Mouse (Mus musculus) regulatory T cell (primary cell): ENCODE measurements around the gene Ccrl2.

ENCODE experiments used
- in situ Hi-C: fragments of 300-600 bp; cut with MboI, MseI; formaldehyde crosslinking; loops from one replicate; pipeline ENCODE4 v1.15.1; 2025; ENCODE audit warnings: high pct_unique_total_duplicates

The Ccrl2 gene

GRCm38 (mm10) chr9:111056798-111057543 is at the start of gene Ccrl2:
Ccrl2 (minus strand) TSS chr9:111057519.
- in situ Hi-C loops, result no loop called here

DNA sequence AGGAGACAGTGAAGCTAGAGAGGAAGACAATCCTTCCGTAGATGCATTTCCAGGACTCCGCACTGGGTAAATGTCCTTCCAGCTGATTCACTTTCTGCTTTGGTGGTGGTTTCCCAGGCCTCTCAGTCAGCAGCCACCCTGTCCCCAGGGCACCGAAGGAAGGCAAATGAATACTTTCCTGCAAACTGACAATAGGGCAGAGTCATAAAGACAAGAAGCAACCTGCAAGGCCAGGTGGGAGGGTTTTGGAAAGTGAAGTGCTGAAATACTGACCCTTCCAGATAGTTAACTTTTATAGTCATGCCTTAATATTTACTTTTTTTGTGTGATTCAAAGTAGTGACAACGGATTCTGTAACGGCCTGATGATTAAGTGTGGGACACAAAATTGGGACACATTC is 46.6 kb upstream of the Ccrl2 start:
- in situ Hi-C loops, result no loop called here

GRCm38 (mm10) chr9:111103293-111103692 is 46.0 kb upstream of the Ccrl2 start:
- in situ Hi-C loops, result no loop called here

- in situ Hi-C loops, result no loop called here
Measured at GRCm38 (mm10) chr9:111100406-111100805, 43.1 kb upstream of the Ccrl2 start.

DNA sequence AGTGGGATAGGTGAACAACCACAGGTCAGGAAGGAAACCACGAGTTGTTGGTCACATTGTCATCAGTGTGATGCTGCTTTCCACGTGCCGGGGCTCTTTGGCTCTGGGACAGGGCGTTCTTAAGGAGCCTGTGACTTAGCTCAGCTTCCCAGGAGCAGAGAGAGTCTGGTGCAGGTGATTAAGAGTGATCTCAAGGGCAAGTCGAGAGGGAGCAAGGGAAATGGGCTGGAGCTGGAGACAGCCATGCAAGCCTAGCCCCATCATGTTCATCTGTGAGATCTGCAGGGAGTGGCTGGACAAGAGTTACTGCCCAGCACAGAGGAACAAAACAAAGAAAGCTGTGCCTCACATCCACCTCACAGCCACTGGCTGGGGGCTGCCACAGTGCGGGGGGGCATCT is 40.2 kb upstream of the Ccrl2 start:
- in situ Hi-C loops, result no loop called here

GRCm38 (mm10) chr9:111096419-111097326 is 39.4 kb upstream of the Ccrl2 start:
- in situ Hi-C loops, result no loop called here

- in situ Hi-C loops, result no loop called here
Measured at GRCm38 (mm10) chr9:111095710-111096109, 38.4 kb upstream of the Ccrl2 start.

DNA sequence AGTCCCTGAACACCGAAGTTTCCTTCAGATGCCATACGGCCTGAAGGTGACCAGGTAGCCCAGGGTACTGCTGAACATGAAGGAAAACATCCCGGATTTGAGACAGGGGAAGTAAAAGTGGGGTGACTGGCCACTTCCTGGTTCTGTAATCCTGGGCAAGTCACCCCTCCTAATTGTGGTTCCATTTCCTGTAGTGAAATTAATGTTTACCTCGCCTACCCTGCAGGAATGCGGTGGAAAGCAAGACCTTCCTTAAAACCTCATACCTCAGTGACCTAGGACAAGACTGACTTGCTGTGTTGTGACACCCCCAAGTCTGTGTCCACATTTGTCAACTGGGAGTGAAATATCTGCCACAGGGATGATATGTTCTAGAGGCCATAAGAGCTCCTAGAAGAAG is 37.3 kb upstream of the Ccrl2 start:
- in situ Hi-C loops, result no loop called here

- in situ Hi-C loops, result no loop called here
Measured at GRCm38 (mm10) chr9:111093094-111093493, 35.8 kb upstream of the Ccrl2 start.

DNA sequence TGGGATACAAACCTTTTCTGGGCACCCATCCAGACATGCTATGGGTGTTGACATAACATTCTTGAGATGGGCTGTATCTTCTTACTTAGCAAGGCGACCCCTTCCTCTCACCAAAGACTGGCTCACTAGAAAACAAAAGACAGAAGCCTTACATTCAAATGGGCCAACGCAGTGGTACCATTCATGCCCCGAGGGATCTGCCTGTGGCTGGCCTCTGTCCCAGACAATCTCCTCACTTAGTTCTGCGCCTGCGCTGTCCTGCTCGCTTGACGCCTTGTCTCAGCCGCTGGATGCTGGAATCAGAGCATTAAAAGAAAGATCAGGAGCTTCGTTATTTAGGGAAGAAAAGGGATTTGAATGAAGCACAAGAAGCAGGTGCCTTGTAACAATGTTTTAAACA is 35.3 kb upstream of the Ccrl2 start:
- in situ Hi-C loops, result no loop called here

GRCm38 (mm10) chr9:111088886-111089285 is 31.6 kb upstream of the Ccrl2 start:
- in situ Hi-C loops, result no loop called here

DNA sequence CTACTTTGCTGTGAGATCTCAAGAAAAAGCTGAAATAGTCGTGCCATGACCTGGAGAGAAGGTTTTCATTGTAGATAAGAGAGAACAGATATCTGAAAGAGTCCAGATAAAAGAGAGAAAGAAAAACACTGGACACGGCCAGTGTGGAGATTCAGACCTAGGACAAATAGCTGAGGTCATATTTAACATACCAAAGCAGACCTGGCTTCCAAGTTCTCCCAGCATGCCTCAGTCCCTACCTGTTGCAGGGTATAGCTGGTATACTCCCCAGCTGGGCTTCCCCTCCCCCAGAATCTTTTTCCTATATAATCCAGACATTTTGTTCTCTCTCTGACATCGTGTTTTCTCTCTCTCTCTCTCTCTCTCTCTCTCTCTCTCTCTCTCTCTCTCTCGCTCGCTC is 30.6 kb upstream of the Ccrl2 start:
- in situ Hi-C loops, result no loop called here

DNA sequence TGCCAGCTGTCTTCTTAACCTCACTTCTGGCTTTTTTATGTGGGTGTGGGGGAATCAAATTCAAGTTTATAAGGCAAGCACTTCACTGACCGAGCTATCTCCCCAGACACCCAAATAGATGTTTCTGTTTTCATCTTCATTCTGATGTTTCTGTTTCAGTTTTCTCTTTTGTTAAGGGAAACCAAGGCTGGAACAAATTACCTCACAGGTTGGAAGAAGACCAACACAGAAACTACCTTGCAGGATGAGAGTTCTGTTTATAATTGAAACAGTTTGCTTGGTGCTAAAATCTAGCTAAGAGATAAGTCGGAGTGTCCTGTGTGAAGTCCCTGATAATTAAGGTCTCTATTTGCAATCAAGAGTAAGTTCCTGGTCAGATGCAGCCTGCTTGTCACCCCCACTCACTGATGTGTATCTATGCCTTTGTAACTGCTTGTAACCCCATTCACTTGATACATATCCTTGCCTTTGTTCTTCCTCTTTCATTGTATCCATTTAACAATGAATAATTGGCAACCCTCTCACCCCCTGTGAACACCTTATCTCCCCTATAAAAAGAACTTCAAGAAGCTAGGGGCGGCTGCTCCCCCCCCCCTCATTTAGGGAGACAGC is 29.8 kb upstream of the Ccrl2 start:
- in situ Hi-C loops, result no loop called here

GRCm38 (mm10) chr9:111086137-111086536 is 28.8 kb upstream of the Ccrl2 start:
- in situ Hi-C loops, result no loop called here

GRCm38 (mm10) chr9:111085329-111085728 is 28.0 kb upstream of the Ccrl2 start:
- in situ Hi-C loops, result no loop called here

GRCm38 (mm10) chr9:111081765-111082164 is 24.4 kb upstream of the Ccrl2 start:
- in situ Hi-C loops, result no loop called here

- in situ Hi-C loops, result no loop called here
Measured at GRCm38 (mm10) chr9:111080801-111081200, 23.5 kb upstream of the Ccrl2 start.

GRCm38 (mm10) chr9:111077745-111078144 is 20.4 kb upstream of the Ccrl2 start:
- in situ Hi-C loops, result loop anchor here (5.0 kb wide), 1 partner anchor 70 kb away; no protein-coding TSS in a partner anchor

- in situ Hi-C loops, result no loop called here
Measured at GRCm38 (mm10) chr9:111072971-111073370, 15.7 kb upstream of the Ccrl2 start.

DNA sequence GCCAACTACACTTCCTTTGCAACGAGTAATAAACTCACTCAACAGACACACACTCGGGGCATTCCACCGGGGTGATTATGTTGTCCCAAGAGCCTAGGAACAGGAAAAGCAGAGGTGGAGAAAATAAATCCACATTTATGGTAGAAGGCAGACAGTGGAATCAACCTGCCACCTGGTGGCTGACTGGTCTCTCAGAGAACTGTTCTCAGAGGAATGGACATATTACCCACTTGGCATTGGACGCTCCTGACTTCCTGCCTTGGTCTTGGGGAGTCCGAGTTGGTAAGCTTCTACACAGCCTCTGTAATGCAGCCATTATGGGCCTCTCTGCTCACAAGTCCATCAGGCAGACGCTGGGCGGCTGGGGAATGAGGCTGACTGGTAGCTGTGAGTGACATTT is 14.9 kb upstream of the Ccrl2 start:
- in situ Hi-C loops, result no loop called here

DNA sequence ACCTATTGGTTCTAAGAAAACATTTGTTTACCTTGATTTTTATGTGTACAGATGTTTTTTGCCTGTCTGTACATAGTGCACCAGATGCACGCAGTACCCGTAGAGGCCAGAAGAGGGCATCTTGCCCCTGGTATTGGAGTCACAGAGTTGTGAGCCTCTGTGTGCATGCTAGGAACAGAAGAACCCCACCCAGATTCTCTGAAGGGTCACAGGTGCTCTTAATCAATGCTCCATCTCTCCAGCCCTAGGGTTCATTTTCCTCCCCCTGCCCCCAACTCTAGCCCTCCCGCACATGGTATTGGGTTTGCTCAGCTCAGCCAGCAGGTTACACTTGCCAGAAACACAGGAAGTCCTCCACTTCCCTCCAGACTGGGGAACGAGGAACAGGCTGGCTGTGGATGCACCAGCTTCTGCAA is 13.2 kb upstream of the Ccrl2 start:
- in situ Hi-C loops, result no loop called here

GRCm38 (mm10) chr9:111067052-111067451 is 9.7 kb upstream of the Ccrl2 start:
- in situ Hi-C loops, result no loop called here
